Mouse (Mus musculus) neural tube, embryonic 14.5 days (tissue): ENCODE data around the gene Stk24. TPM values are rescaled to one million over a fixed set of nuclear protein-coding genes. Genes with fewer than 3 reads are reported as not detected.

Experiments used
- ATAC-seq: fragments of 200-750 bp; cut with Nextera tagmentation; 2 replicates; pipeline ENCODE4 v1.8.0; 2017; ENCODE audit warnings: low read depth, mild to moderate bottlenecking, moderate TSS enrichment, moderate library complexity
- H3K27ac ChIP-seq: fragments of 300-500 bp; sonication (generic); 2 replicates; pipeline ENCODE4 v1.5.1; 2014; ENCODE audit warnings: low read depth, mild to moderate bottlenecking, control low read depth, low read length, moderate library complexity, mixed read lengths
- H3K27me3 ChIP-seq: fragments of 300-500 bp; sonication (generic); 2 replicates; pipeline ENCODE4 v1.6.1; 2014; ENCODE audit warnings: low read length; ENCODE audit not compliant: control insufficient read depth, insufficient read depth
- H3K36me3 ChIP-seq: fragments of 300-500 bp; sonication (generic); 2 replicates; pipeline ENCODE4 v1.6.1; 2014; ENCODE audit warnings: low read length, mixed read lengths; ENCODE audit not compliant: control insufficient read depth, insufficient read depth
- H3K4me1 ChIP-seq: fragments of 300-500 bp; sonication (generic); 2 replicates; pipeline ENCODE4 v1.6.1; 2014; ENCODE audit warnings: low read length; ENCODE audit not compliant: control insufficient read depth, insufficient read depth
- H3K4me2 ChIP-seq: fragments of 300-500 bp; sonication (generic); 2 replicates; pipeline ENCODE4 v1.6.1; 2014; ENCODE audit warnings: mild to moderate bottlenecking, low read depth, low read length, control low read depth
- H3K4me3 ChIP-seq: fragments of 300-500 bp; sonication (generic); 2 replicates; pipeline ENCODE4 v1.5.1; 2014; ENCODE audit warnings: low read depth, low read length, control low read depth, mixed read lengths
- H3K9ac ChIP-seq: fragments of 300-500 bp; sonication (generic); replicated peaks from 2 replicates; pipeline ENCODE4 v1.6.1; 2014; ENCODE audit warnings: low read depth, mild to moderate bottlenecking, control low read depth, low read length, mixed read lengths
- H3K9me3 ChIP-seq: fragments of 300-500 bp; sonication (generic); 2 replicates; pipeline ENCODE4 v1.6.1; 2016; ENCODE audit warnings: low read length; ENCODE audit not compliant: control insufficient read depth
- WGBS: fragments of 180-500 bp; shearing (Covaris S2); extraction: QIAGEN DNeasy Blood & Tissue Kit; methylation state at CpG from one replicate; pipeline ENCODE4 v1.1.7; 2014; 5-methylcytosine and 5-hydroxymethylcytosine counted together
- polyA plus RNA-seq: library from polyadenylated mRNA; unstranded; fragments of >200 nt; fragmentation: Nextera tagmentation; extraction: Ambion mirVana; gene quantifications from 2 replicates; pipeline ENCODE4 v1.2.1, GENCODE M21; 2014

Stk24 gene
- polyA plus RNA-seq, 1 experiment from 2014 or later = 19.9 TPM

- H3K4me1 ChIP-seq = no peaks in the 10 kb centered on the region
- no peak overlapping the region for H3K4me2 ChIP-seq
- H3K27ac ChIP-seq = no peak overlapping the region
- no peak for ATAC-seq
- no peaks in the 10 kb centered on the region for H3K27me3 ChIP-seq
- WGBS = 85% methylated on average over 14 of the region's 14 CpGs
- no peaks in the 10 kb centered on the region for H3K9me3 ChIP-seq
- no peak overlapping the region for H3K9ac ChIP-seq
- no peak overlapping the region for H3K4me3 ChIP-seq
- H3K36me3 ChIP-seq = peaks cover 4% of the 10 kb centered on the region
Observed at GRCm38 (mm10) chr14:121246048-121246731, 133.6 kb downstream of the Stk24 start.

- WGBS = 95% methylated on average over 15 of the region's 15 CpGs
- ATAC-seq = no peak
- Histone ChIP-seq H3K9ac (no peak overlapping the region), H3K27ac (no peak overlapping the region), H3K4me3 (no peak overlapping the region), H3K4me1 (no peaks in the 10 kb centered on the region), H3K4me2 (no peak overlapping the region), H3K9me3 (no peaks in the 10 kb centered on the region), H3K36me3 (peaks cover 10% of the 10 kb centered on the region), H3K27me3 (no peaks in the 10 kb centered on the region)
Observed at GRCm38 (mm10) chr14:121244104-121244503, 135.7 kb downstream of the Stk24 start.

GRCm38 (mm10) chr14:121239386-121239785 lies 140.4 kb downstream of the Stk24 start:
- 87% methylated on average over 8 of the region's 8 CpGs for WGBS
- Histone ChIP-seq H3K9ac (no peak overlapping the region), H3K27me3 (no peaks in the 10 kb centered on the region), H3K27ac (no peak overlapping the region), H3K4me3 (no peak overlapping the region), H3K4me2 (no peak overlapping the region), H3K36me3 (peaks cover 14% of the 10 kb centered on the region), H3K9me3 (no peaks in the 10 kb centered on the region), H3K4me1 (no peaks in the 10 kb centered on the region)
- no peak for ATAC-seq

- Histone ChIP-seq H3K27ac (no peak overlapping the region), H3K9ac (no peak overlapping the region), H3K4me1 (no peaks in the 10 kb centered on the region), H3K27me3 (no peaks in the 10 kb centered on the region), H3K4me2 (no peak overlapping the region), H3K4me3 (no peak overlapping the region), H3K9me3 (no peaks in the 10 kb centered on the region), H3K36me3 (peaks cover 10% of the 10 kb centered on the region)
- 92% methylated on average over 10 of the region's 10 CpGs for WGBS
- no peak for ATAC-seq
Observed at GRCm38 (mm10) chr14:121238727-121239126, 141.1 kb downstream of the Stk24 start.

- H3K4me1 ChIP-seq = no peaks in the 10 kb centered on the region
- no peak for ATAC-seq
- H3K9me3 ChIP-seq = no peaks in the 10 kb centered on the region
- H3K27me3 ChIP-seq = no peaks in the 10 kb centered on the region
- H3K4me3 ChIP-seq = no peak overlapping the region
- 53% methylated on average over 4 of the region's 4 CpGs for WGBS
- no peak overlapping the region for H3K4me2 ChIP-seq
- H3K27ac ChIP-seq = no peak overlapping the region
- no peak overlapping the region for H3K9ac ChIP-seq
- peaks cover 10% of the 10 kb centered on the region for H3K36me3 ChIP-seq
Observed at GRCm38 (mm10) chr14:121236736-121237135, 143.1 kb downstream of the Stk24 start.

Other genes starting within 250 kb of the Stk24 start
- not detected in 2 replicates for gene Slc15a1, start 125.2 kb upstream of the Stk24 start, polyA plus RNA-seq